Mouse (Mus musculus) gastrocnemius, postnatal 25 days (tissue): Measurements from ENCODE around the gene Tinagl1. TPM values are rescaled to one million over a fixed set of nuclear protein-coding genes. Genes with fewer than 3 reads are reported as not detected.
A peak's percentile ranks its signal among the peaks of the same experiment; 100 is the strongest.

ENCODE experiments used
- DNase-seq: peaks from one replicate; pipeline ENCODE4 v3.0.0; 2022
- total RNA-seq, 2 experiments: library from RNA; stranded (reverse); gene quantifications; 1 replicate in 1 of 2; 2 replicates in 1 of 2; pipeline ENCODE4 v1.2.3; 2021

The Tinagl1 gene
- total RNA-seq, 2 experiments from 2014 or later = 23.7 to 31.5 TPM

- DNase-seq = no peak
Observed at GRCm38 (mm10) chr4:130140992-130141402, 33.9 kb downstream of the Tinagl1 start.

- no peak for DNase-seq
Observed at GRCm38 (mm10) chr4:130139214-130139492, 35.8 kb downstream of the Tinagl1 start, which contains the start of gene Hcrtr1. TSS of gene Hcrtr1 (minus strand) at chr4:130139359.

- DNase-seq = peak; percentile 36
Observed at GRCm38 (mm10) chr4:130138441-130139213, 36.3 kb downstream of the Tinagl1 start.

GRCm38 (mm10) chr4:130133399-130133798 lies 41.5 kb downstream of the Tinagl1 start:
- DNase-seq = no peak

- DNase-seq = no peak
Observed at GRCm38 (mm10) chr4:130131448-130132105, 43.3 kb downstream of the Tinagl1 start.

GRCm38 (mm10) chr4:130130641-130131350 lies 44.1 kb downstream of the Tinagl1 start:
- no peak for DNase-seq

- DNase-seq = no peak
Observed at GRCm38 (mm10) chr4:130130082-130130481, 44.8 kb downstream of the Tinagl1 start.

- DNase-seq = no peak
Observed at GRCm38 (mm10) chr4:130128907-130129306, 46.0 kb downstream of the Tinagl1 start.

GRCm38 (mm10) chr4:130125935-130126334 lies 49.0 kb downstream of the Tinagl1 start:
- no peak for DNase-seq

- no peak for DNase-seq
Observed at GRCm38 (mm10) chr4:130125164-130125563, 49.8 kb downstream of the Tinagl1 start.

- peak; percentile 3 for DNase-seq
Observed at GRCm38 (mm10) chr4:130124110-130124509, 50.8 kb downstream of the Tinagl1 start.

- peak; percentile 4 for DNase-seq
Observed at GRCm38 (mm10) chr4:130123020-130123419, 51.9 kb downstream of the Tinagl1 start.

GRCm38 (mm10) chr4:130121560-130121959 lies 53.4 kb downstream of the Tinagl1 start:
- DNase-seq = no peak

- no peak for DNase-seq
Observed at GRCm38 (mm10) chr4:130120752-130121151, 54.2 kb downstream of the Tinagl1 start.

Other genes starting within 250 kb of the Tinagl1 start
- not detected for gene Spocd1, start 245.9 kb downstream of the Tinagl1 start, total RNA-seq
- gene Adgrb2, start 190.3 kb downstream of the Tinagl1 start, total RNA-seq = under 1 TPM; 0.54 to 0.56 TPM
- 10 to 100 TPM in 1 of 2 experiments, 1 to 10 TPM in 1; 8.6 to 15.5 TPM for gene Col16a1, start 127.3 kb downstream of the Tinagl1 start, total RNA-seq
- gene Pef1, start 72.6 kb downstream of the Tinagl1 start, total RNA-seq = 10 to 100 TPM; 28.9 to 30.5 TPM
- gene Hcrtr1, start 35.8 kb downstream of the Tinagl1 start, total RNA-seq = not detected
- gene Gm853, start 47.3 kb upstream of the Tinagl1 start, total RNA-seq = not detected
- 10 to 100 TPM; 52.0 to 64.1 TPM for gene Serinc2, start 104.1 kb upstream of the Tinagl1 start, total RNA-seq
- gene Fabp3, start 133.5 kb upstream of the Tinagl1 start, total RNA-seq = 1,000 to 10,000 TPM in 1 of 2 experiments, 100 to 1,000 TPM in 1; 646 to 1,026 TPM
- gene Gm10570, start 133.6 kb upstream of the Tinagl1 start, total RNA-seq = not detected
- gene Zcchc17, start 184.8 kb upstream of the Tinagl1 start, total RNA-seq = 10 to 100 TPM; 36.1 to 37.7 TPM
- 10 to 100 TPM; 10.9 to 11.2 TPM for gene Snrnp40, start 185.0 kb upstream of the Tinagl1 start, total RNA-seq